Mouse (Mus musculus): ENCODE results near the gene Sec1. TPM values are rescaled to one million over a fixed set of nuclear protein-coding genes. Genes with fewer than 3 reads are reported as not detected.

Gene Sec1
- total RNA-seq, 1 experiment = 4.5 TPM

DNA sequence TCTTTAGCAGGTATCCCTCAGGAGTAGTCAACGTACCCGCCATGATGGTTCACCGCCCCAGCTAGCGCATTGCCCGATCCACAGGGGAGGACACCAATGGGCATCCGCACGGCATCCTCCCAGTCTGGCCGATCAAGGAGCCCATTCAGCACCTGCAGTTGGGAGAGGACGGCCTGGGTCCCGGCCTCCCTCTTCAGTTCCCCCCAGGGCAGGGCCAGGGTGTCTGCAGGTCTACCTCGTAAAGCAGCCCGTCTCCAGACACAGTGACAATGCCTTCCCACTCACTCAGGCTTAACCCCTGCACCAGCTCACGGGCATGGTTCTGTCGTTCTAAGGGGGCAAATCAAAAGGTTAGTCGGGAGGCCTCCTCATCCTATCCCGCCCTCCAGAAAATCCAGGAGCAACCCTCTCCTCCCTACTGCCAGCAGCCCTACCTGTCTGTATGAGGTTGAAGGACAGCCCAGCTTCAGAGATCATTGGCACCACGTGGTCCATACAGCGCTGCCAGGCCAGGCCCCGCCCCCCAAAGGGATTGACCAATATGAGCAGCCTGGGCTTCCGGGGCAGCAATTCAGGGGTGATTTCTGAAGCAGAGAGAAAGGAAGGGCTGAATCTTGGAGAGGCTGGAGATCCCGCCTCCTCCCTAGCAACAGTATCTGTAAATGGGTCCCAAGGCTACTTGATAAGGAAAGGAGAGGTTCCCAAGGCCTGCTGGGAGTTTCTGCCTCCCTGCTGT lies 18.0 kb upstream of the Sec1 start:
- Histone ChIP-seq H3K9me3 (ENCODE audit: control insufficient read depth, insufficient read depth, low read depth, low read length) (no peaks in the 10 kb centered on the region), H3K9ac (ENCODE audit: insufficient read depth, low read depth, low read length, poor library complexity, severe bottlenecking) (no peak overlapping the region), H3K4me1 (ENCODE audit: control insufficient read depth in 2 of 2, insufficient read depth in 2 of 2, low read length in 2 of 2, poor library complexity in 1 of 2) (peaks cover 5 to 34% of the 10 kb centered on the region in 2 experiments; a peak in 3 of 4 replicates), H3K4me3 (ENCODE audit: insufficient read depth in 1 of 2, low read depth in 1 of 2, low read length in 2 of 2, poor library complexity in 1 of 2, severe bottlenecking in 1 of 2) (no peak overlapping the region), H3K36me3 (ENCODE audit: control insufficient read depth, insufficient read depth, low read length, poor library complexity, severe bottlenecking) (peaks cover 29% of the 10 kb centered on the region), H3K27ac (ENCODE audit: insufficient read depth, low read depth, low read length, poor library complexity, severe bottlenecking) (no peak overlapping the region)
- in situ Hi-C loops (cut with MboI; ENCODE audit: low sequenced_read_pairs in 2 of 2, unreplicated experiment in 2 of 2) = no loop called here
- DNase-seq (ENCODE audit: low read depth, low spot score) = no peak
- TF ChIP-seq ZC3H11A (IDR thresholded peaks at IDR 0.05; ENCODE audit: borderline replicate concordance, low read depth, low read length) (no peak), HCFC1 (IDR thresholded peaks at IDR 0.05; ENCODE audit: borderline replicate concordance, insufficient read depth, low read length) (no peak), MAFK (IDR thresholded peaks at IDR 0.05; ENCODE audit: insufficient read depth, low read depth, low read length) (no peak), CHD2 (IDR thresholded peaks at IDR 0.05; ENCODE audit: low read depth, low read length) (no peak), ZNF384 (IDR thresholded peaks at IDR 0.05; ENCODE audit: low read depth, low read length) (no peak)

DNA sequence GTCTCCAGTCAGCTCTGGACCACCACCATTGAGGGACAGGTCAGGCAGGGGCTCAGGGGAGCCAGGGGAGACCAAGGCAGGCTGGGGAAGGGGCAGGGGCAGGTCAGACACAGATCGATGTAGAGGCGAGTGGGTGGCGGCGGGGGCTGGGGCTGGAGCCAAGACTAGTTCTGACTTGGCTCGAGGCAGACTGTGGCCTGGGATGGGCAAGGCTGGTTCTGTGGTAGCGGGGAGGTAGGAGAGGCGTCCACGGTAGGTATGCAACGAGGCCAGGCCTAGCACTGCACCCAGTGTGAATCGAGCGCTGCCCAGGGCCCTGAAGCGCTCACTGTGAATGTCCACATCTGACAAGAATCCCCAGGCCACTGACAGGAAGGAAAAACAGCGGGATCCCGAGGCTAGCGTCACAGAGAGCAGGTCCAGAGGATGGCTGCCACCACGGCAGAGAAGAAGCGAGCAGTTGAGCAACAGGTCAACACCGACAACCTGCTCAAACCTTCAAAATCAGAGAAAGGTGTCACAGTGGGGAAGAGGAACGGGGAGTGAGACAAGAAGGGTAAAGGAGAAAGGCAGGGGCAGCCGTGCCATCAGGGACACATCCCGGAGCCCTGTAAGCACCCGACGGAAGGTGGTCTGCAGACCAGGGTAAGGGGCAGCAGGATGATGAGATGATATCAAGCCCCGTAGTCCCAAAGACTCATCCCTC lies 17.3 kb upstream of the Sec1 start:
- TF ChIP-seq CHD2 (IDR thresholded peaks at IDR 0.05; ENCODE audit: low read depth, low read length) (no peak), HCFC1 (IDR thresholded peaks at IDR 0.05; ENCODE audit: borderline replicate concordance, insufficient read depth, low read length) (no peak), ZNF384 (IDR thresholded peaks at IDR 0.05; ENCODE audit: low read depth, low read length) (no peak), ZC3H11A (IDR thresholded peaks at IDR 0.05; ENCODE audit: borderline replicate concordance, low read depth, low read length) (no peak), MAFK (IDR thresholded peaks at IDR 0.05; ENCODE audit: insufficient read depth, low read depth, low read length) (no peak)
- Histone ChIP-seq H3K36me3 (ENCODE audit: control insufficient read depth, insufficient read depth, low read length, poor library complexity, severe bottlenecking) (peaks cover 29% of the 10 kb centered on the region), H3K27ac (ENCODE audit: insufficient read depth, low read depth, low read length, poor library complexity, severe bottlenecking) (no peak overlapping the region), H3K4me3 (ENCODE audit: insufficient read depth in 1 of 2, low read depth in 1 of 2, low read length in 2 of 2, poor library complexity in 1 of 2, severe bottlenecking in 1 of 2) (no peak overlapping the region), H3K4me1 (ENCODE audit: control insufficient read depth in 2 of 2, insufficient read depth in 2 of 2, low read length in 2 of 2, poor library complexity in 1 of 2) (peaks cover 5 to 35% of the 10 kb centered on the region in 2 experiments; a peak in 3 of 4 replicates), H3K9ac (ENCODE audit: insufficient read depth, low read depth, low read length, poor library complexity, severe bottlenecking) (0 out of 2 replicates have a peak overlapping the region, but pooled peaks have one; percentile 4), H3K9me3 (ENCODE audit: control insufficient read depth, insufficient read depth, low read depth, low read length) (no peaks in the 10 kb centered on the region)
- in situ Hi-C loops (cut with MboI; ENCODE audit: low sequenced_read_pairs in 2 of 2, unreplicated experiment in 2 of 2) = no loop called here
- DNase-seq (ENCODE audit: low read depth, low spot score) = no peak

DNA sequence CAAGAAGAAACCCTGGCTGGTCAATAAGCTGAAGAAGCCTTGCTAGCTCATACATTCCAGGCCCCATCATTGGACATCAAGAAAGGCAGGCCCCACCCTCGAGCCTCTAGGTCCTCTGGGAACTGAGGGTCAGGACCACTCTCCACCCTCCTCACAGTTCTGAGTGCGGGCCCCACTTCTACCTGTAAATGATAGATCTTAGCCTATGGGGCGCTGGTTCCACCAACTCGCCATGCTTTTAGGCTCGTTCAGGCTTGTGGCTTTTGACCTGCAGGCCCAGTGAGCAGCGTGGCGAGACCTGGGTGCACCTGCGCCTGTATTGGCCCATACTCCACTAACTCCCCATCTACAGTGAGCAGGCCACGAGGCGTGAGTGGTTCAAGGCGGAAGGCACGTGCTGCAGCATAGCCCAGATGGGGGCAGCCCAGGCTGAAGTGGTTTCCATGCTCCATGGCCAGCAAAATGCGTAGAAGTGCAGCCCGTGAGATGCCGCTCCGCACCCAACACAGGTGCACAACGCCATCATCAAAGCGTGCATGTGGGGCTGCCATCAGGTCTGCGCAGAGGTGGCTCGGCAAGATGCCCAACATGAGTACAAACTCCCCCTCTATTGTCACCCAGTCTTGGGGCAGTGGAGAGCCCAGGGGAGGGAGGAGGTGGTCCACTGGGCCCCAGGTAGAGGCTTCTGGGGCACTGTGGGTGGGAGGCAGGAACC lies 16.4 kb upstream of the Sec1 start:
- 0 out of 2 replicates have a peak overlapping the region, but pooled peaks have one; percentile 8 for H3K9ac ChIP-seq (ENCODE audit: insufficient read depth, low read depth, low read length, poor library complexity, severe bottlenecking)
- in situ Hi-C loops (cut with MboI; ENCODE audit: low sequenced_read_pairs in 2 of 2, unreplicated experiment in 2 of 2) = no loop called here
- H3K4me3 ChIP-seq (ENCODE audit: insufficient read depth in 1 of 2, low read depth in 1 of 2, low read length in 2 of 2, poor library complexity in 1 of 2, severe bottlenecking in 1 of 2) = peak overlapping the region in 1 of 2 experiments; percentile 5; a peak in 1 of 4 replicates
- TF ChIP-seq ZC3H11A (IDR thresholded peaks at IDR 0.05; ENCODE audit: borderline replicate concordance, low read depth, low read length) (no peak), CHD2 (IDR thresholded peaks at IDR 0.05; ENCODE audit: low read depth, low read length) (no peak), ZNF384 (IDR thresholded peaks at IDR 0.05; ENCODE audit: low read depth, low read length) (no peak), MAFK (IDR thresholded peaks at IDR 0.05; ENCODE audit: insufficient read depth, low read depth, low read length) (no peak), HCFC1 (IDR thresholded peaks at IDR 0.05; ENCODE audit: borderline replicate concordance, insufficient read depth, low read length) (no peak)
- no peak overlapping the region for H3K27ac ChIP-seq (ENCODE audit: insufficient read depth, low read depth, low read length, poor library complexity, severe bottlenecking)
- DNase-seq (ENCODE audit: low read depth, low spot score) = no peak
- H3K9me3 ChIP-seq (ENCODE audit: control insufficient read depth, insufficient read depth, low read depth, low read length) = no peaks in the 10 kb centered on the region
- H3K36me3 ChIP-seq (ENCODE audit: control insufficient read depth, insufficient read depth, low read length, poor library complexity, severe bottlenecking) = peaks cover 29% of the 10 kb centered on the region
- peaks cover 5 to 35% of the 10 kb centered on the region in 2 experiments; a peak in 3 of 4 replicates for H3K4me1 ChIP-seq (ENCODE audit: control insufficient read depth in 2 of 2, insufficient read depth in 2 of 2, low read length in 2 of 2, poor library complexity in 1 of 2)

DNA sequence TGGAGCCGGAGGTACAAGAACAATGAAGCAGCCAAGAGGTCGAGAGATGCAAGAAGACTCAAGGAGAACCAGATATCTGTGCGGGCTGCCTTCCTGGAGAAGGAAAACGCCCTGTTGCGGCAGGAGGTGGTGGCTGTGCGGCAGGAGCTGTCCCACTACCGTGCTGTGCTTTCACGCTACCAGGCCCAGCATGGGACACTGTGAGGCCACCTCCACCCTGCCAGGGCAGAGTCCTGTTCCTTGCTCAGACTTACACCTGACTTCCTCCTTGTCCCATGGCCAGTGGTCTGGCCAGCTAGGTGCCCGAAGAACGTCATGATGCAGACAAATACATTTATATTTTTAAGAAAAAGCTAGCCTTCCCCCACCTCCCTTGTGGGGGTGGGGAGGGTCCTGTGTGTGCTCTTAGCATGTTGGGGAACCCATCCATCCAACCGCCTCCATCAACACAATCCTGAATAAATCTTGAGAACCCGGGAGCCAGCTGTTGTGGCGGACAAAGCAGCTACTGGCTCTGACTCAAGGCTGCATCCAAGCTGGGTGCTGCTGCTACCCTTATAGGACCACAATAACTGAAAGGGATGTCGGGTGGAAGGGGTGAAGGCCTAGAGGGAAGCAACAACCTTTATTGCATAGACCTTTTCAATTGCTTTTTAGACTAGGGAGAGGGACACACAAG lies 15.6 kb upstream of the Sec1 start:
- Histone ChIP-seq H3K27ac (ENCODE audit: insufficient read depth, low read depth, low read length, poor library complexity, severe bottlenecking) (no peak overlapping the region), H3K9me3 (ENCODE audit: control insufficient read depth, insufficient read depth, low read depth, low read length) (no peaks in the 10 kb centered on the region), H3K36me3 (ENCODE audit: control insufficient read depth, insufficient read depth, low read length, poor library complexity, severe bottlenecking) (peaks cover 29% of the 10 kb centered on the region), H3K4me3 (ENCODE audit: insufficient read depth in 1 of 2, low read depth in 1 of 2, low read length in 2 of 2, poor library complexity in 1 of 2, severe bottlenecking in 1 of 2) (no peak overlapping the region), H3K9ac (ENCODE audit: insufficient read depth, low read depth, low read length, poor library complexity, severe bottlenecking) (no peak overlapping the region), H3K4me1 (ENCODE audit: control insufficient read depth in 2 of 2, insufficient read depth in 2 of 2, low read length in 2 of 2, poor library complexity in 1 of 2) (peaks cover 5 to 36% of the 10 kb centered on the region in 2 experiments; a peak in 3 of 4 replicates)
- TF ChIP-seq CHD2 (IDR thresholded peaks at IDR 0.05; ENCODE audit: low read depth, low read length) = no peak
- no peak for TF ChIP-seq ZNF384 (IDR thresholded peaks at IDR 0.05; ENCODE audit: low read depth, low read length)
- no peak for DNase-seq (ENCODE audit: low read depth, low spot score)
- in situ Hi-C loops (cut with MboI; ENCODE audit: low sequenced_read_pairs in 2 of 2, unreplicated experiment in 2 of 2) = no loop called here
